Mouse (Mus musculus) limb, embryonic 14.5 days (tissue): ENCODE results near the gene Gm10570. TPM values are rescaled to one million over a fixed set of nuclear protein-coding genes. Genes with fewer than 3 reads are reported as not detected.
A peak's percentile ranks its signal among the peaks of the same experiment; 100 is the strongest.

Source experiments
- ATAC-seq: fragments of 200-750 bp; cut with Nextera tagmentation; 2 replicates; pipeline ENCODE4 v1.8.0; 2017; ENCODE audit warnings: low read depth, moderate number of reproducible peaks, moderate TSS enrichment; ENCODE audit not compliant: low FRiP score
- DNase-seq: peaks from one replicate; pipeline ENCODE4 v3.0.0-alpha.2; 2015; ENCODE audit warnings: low spot score
- H3K27ac ChIP-seq: fragments of 300-500 bp; sonication (generic); replicated peaks from 2 replicates; pipeline ENCODE4 v1.5.1; 2014; ENCODE audit warnings: low read depth, mild to moderate bottlenecking, low read length, moderate library complexity, mixed read lengths
- H3K27me3 ChIP-seq: fragments of 300-500 bp; sonication (generic); 2 replicates; pipeline ENCODE4 v1.6.1; 2014; ENCODE audit warnings: low read length, mixed read lengths; ENCODE audit not compliant: control insufficient read depth, insufficient read depth
- H3K36me3 ChIP-seq: fragments of 300-500 bp; sonication (generic); 2 replicates; pipeline ENCODE4 v1.6.1; 2014; ENCODE audit warnings: mild to moderate bottlenecking, low read length, moderate library complexity, mixed read lengths; ENCODE audit not compliant: control insufficient read depth, insufficient read depth
- H3K4me1 ChIP-seq: fragments of 300-500 bp; sonication (generic); 2 replicates; pipeline ENCODE4 v1.6.1; 2014; ENCODE audit warnings: antibody characterized with exemption, low read length, mixed read lengths; ENCODE audit not compliant: control insufficient read depth, insufficient read depth
- H3K4me2 ChIP-seq: fragments of 300-500 bp; sonication (generic); replicated peaks from 2 replicates; pipeline ENCODE4 v1.6.1; 2014; ENCODE audit warnings: low read depth, mild to moderate bottlenecking, low read length, moderate library complexity; ENCODE audit not compliant: severe bottlenecking
- H3K4me3 ChIP-seq: fragments of 300-500 bp; sonication (generic); replicated peaks from 2 replicates; pipeline ENCODE4 v1.5.1; 2014; ENCODE audit warnings: low read length
- H3K9ac ChIP-seq: fragments of 300-500 bp; sonication (generic); 2 replicates; pipeline ENCODE4 v1.6.1; 2014; ENCODE audit warnings: mild to moderate bottlenecking, low read depth, low read length, moderate library complexity; ENCODE audit not compliant: severe bottlenecking
- H3K9me3 ChIP-seq: fragments of 300-500 bp; sonication (generic); 2 replicates; pipeline ENCODE4 v1.6.1; 2016; ENCODE audit warnings: low read length; ENCODE audit not compliant: control insufficient read depth
- POLR2A ChIP-seq: fragments of 200-500 bp; IDR thresholded peaks from 2 replicates; pipeline ENCODE4 v1.8.0; 2012; ENCODE audit warnings: inconsistent platforms, mild to moderate bottlenecking, moderate library complexity, borderline replicate concordance; ENCODE audit not compliant: insufficient read depth, insufficient read length; ENCODE audit errors: extremely low read depth
- WGBS: fragments of 180-500 bp; shearing (Covaris S2); extraction: QIAGEN DNeasy Blood & Tissue Kit; methylation state at CpG from one replicate; pipeline ENCODE4 v1.1.7; 2014; 5-methylcytosine and 5-hydroxymethylcytosine counted together
- polyA plus RNA-seq, 2 experiments: library from polyadenylated mRNA; depleted of rRNA in 1 of 2; stranded (reverse) in 1 of 2; unstranded in 1 of 2; fragments of >200 nt; fragmentation: Nextera tagmentation in 1 of 2; extraction: Ambion mirVana in 1 of 2; gene quantifications; 2 replicates each; pipeline versions ENCODE4 v1.2.1 to v1.2.3; 2012 to 2014

Gm10570 gene
- polyA plus RNA-seq, 2 experiments: 0.30 TPM; not detected in 1

GRCm38 (mm10) chr4:130270611-130271347 is 37.7 kb downstream of the Gm10570 start:
- TF ChIP-seq POLR2A: no peak
- 82% methylated on average over 6 of the region's 6 CpGs for WGBS
- H3K9me3 ChIP-seq: no peaks in the 10 kb centered on the region
- no peak overlapping the region for H3K27ac ChIP-seq
- no peak overlapping the region for H3K9ac ChIP-seq
- H3K4me2 ChIP-seq: no peak overlapping the region
- no peak overlapping the region for H3K4me3 ChIP-seq
- H3K27me3 ChIP-seq: no peaks in the 10 kb centered on the region
- H3K4me1 ChIP-seq: peaks cover 25% of the 10 kb centered on the region
- peaks cover 10% of the 10 kb centered on the region for H3K36me3 ChIP-seq
- DNase-seq (no peak), ATAC-seq (no peak)

GRCm38 (mm10) chr4:130270089-130270488 is 38.4 kb downstream of the Gm10570 start:
- no peak overlapping the region for H3K4me3 ChIP-seq
- ATAC-seq: no peak
- no peak for DNase-seq
- no peaks in the 10 kb centered on the region for H3K9me3 ChIP-seq
- H3K36me3 ChIP-seq: peaks cover 10% of the 10 kb centered on the region
- H3K4me2 ChIP-seq: no peak overlapping the region
- 85% methylated on average over 8 of the region's 8 CpGs for WGBS
- no peak overlapping the region for H3K27ac ChIP-seq
- no peaks in the 10 kb centered on the region for H3K27me3 ChIP-seq
- H3K9ac ChIP-seq: no peak overlapping the region
- TF ChIP-seq POLR2A: no peak
- H3K4me1 ChIP-seq: peaks cover 23% of the 10 kb centered on the region

DNA sequence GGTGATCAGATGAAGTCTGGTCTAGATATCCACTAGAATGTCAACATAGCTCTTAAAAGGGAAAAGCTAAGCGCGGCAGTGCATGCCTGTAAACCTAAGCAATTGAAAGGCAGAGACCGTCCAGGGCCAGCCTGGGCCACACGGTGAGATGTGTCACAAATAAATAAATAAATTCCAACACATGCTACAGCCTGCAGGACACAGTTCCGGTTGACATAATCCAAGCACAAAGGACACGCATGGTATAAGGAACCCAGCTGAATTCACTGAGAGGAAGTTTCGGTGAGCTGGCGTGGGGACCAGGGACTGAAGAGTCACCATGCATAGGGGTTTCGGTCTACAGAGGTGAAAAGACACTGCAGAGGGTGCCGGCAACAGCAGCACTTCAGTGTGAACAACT is 39.7 kb downstream of the Gm10570 start:
- DNase-seq: no peak
- peaks cover 22% of the 10 kb centered on the region for H3K4me1 ChIP-seq
- H3K4me2 ChIP-seq: no peak overlapping the region
- WGBS: 85% methylated on average over 10 of the region's 10 CpGs
- no peak for ATAC-seq
- peaks cover 18% of the 10 kb centered on the region for H3K36me3 ChIP-seq
- H3K9me3 ChIP-seq: no peaks in the 10 kb centered on the region
- H3K9ac ChIP-seq: no peak overlapping the region
- no peak for TF ChIP-seq POLR2A
- H3K27me3 ChIP-seq: no peaks in the 10 kb centered on the region
- no peak overlapping the region for H3K27ac ChIP-seq
- H3K4me3 ChIP-seq: no peak overlapping the region

GRCm38 (mm10) chr4:130267069-130267468 is 41.4 kb downstream of the Gm10570 start:
- ATAC-seq (no peak), DNase-seq (no peak)
- H3K4me3 ChIP-seq: no peak overlapping the region
- H3K9ac ChIP-seq: no peak overlapping the region
- WGBS: 52% methylated on average over 7 of the region's 7 CpGs
- H3K36me3 ChIP-seq: peaks cover 32% of the 10 kb centered on the region
- H3K9me3 ChIP-seq: no peaks in the 10 kb centered on the region
- H3K4me2 ChIP-seq: no peak overlapping the region
- H3K27me3 ChIP-seq: no peaks in the 10 kb centered on the region
- peak overlapping the region; percentile 43; the same call in 1 of the 2 replicates for H3K27ac ChIP-seq
- TF ChIP-seq POLR2A: no peak
- H3K4me1 ChIP-seq: peaks cover 16% of the 10 kb centered on the region

- no peak overlapping the region for H3K4me3 ChIP-seq
- no peak overlapping the region for H3K4me2 ChIP-seq
- TF ChIP-seq POLR2A: no peak
- no peaks in the 10 kb centered on the region for H3K27me3 ChIP-seq
- DNase-seq (no peak), ATAC-seq (no peak)
- no peak overlapping the region for H3K9ac ChIP-seq
- peaks cover 37% of the 10 kb centered on the region for H3K36me3 ChIP-seq
- H3K9me3 ChIP-seq: no peaks in the 10 kb centered on the region
- peak overlapping the region; percentile 43; the same call in 1 of the 2 replicates for H3K27ac ChIP-seq
- 54% methylated on average over 9 of the region's 9 CpGs for WGBS
- peaks cover 16% of the 10 kb centered on the region for H3K4me1 ChIP-seq
These were observed 41.9 kb downstream of the Gm10570 start for GRCm38 (mm10) chr4:130266601-130267000.
